ENCODE assay signal across 18 mouse cellular contexts in the genomic region with DNA sequence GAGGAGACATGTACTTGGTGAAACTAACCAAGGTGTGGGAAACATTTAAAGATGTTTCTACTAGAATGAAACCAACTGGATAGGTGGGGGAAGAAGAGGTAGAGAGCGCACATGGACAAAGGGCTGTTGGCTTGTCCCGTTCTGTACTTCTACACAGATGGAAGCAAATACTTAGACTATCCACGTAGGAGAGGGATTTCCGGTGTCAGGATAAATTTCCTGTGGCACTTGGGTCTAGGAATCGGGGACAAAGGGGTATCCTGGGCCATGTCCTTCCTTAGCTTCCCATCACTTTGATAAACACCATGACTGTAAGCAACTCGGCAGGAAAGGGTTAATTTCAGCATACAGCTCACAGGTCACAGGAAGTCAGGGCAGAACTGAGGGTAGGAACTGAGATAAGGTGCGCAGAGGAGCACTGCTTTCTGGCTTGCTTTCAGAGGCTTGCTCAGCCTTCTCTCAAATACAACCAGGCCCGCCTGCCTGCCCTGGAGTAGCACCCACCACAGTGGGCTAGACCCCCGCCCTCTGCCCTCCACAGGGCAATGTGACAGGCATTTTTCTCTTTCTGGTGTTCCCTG. TPM values are rescaled to one million over a fixed set of nuclear protein-coding genes. Genes with fewer than 3 reads are reported as not detected.
DNase-seq lines count a peak whose midpoint lies in the region; ATAC-seq lines count a peak whose summit lies in the region.
"Had no signal": no experiment of that assay in that cellular context is flagged by ENCODE, and none has a peak within 500 bp of the region (broad histone marks: within the 10 kb centered on the region; RNA-seq: fewer than 3 reads in every experiment).

No protein-coding gene starts in this region.

- no peak for DNase-seq in heart, adult 18-20 months
- no peak for DNase-seq in lung, postnatal 14 days
- no peak for DNase-seq in liver, embryonic 11.5 days (ENCODE audit: low spot score)
- DNase-seq in lung, postnatal 36 days: peak; percentile 23
- DNase-seq in gastrocnemius, postnatal 10 days: no peak
- DNase-seq: cerebellum, adult 9-10 months; kidney, postnatal 4 days; layer of hippocampus, postnatal 36 days had no signal

- peaks cover 3% of the 10 kb centered on the region; the same call in 1 of the 2 replicates for H3K36me3 ChIP-seq in heart, embryonic 14.5 days (ENCODE audit: control insufficient read depth, insufficient read depth, low read length)
- peaks cover 2% of the 10 kb centered on the region for H3K36me3 ChIP-seq in lung, embryonic 16.5 days (ENCODE audit: control insufficient read depth, insufficient read depth, low read length)
- H3K36me3 ChIP-seq in liver, embryonic 11.5 days (ENCODE audit: control insufficient read depth, insufficient read depth, low read length): no peaks in the 10 kb centered on the region; the same call in 1 of the 2 replicates

- H3K4me2 ChIP-seq in heart, embryonic 14.5 days (ENCODE audit: low read length): 0 out of 2 replicates have a peak overlapping the region, but pooled peaks have one; percentile 16
- H3K4me2 ChIP-seq in lung, embryonic 16.5 days (ENCODE audit: low read depth, low read length): no peak overlapping the region
- H3K4me2 ChIP-seq in liver, embryonic 11.5 days: peak overlapping the region; percentile 27; the same call in 1 of the 2 replicates
- H3K4me2 ChIP-seq: embryonic facial prominence, embryonic 13.5 days; forebrain, embryonic 12.5 days; limb, embryonic 13.5 days had no signal

- H3K27ac ChIP-seq in heart, embryonic 14.5 days (replicated peaks in 1 of 2; ENCODE audit: control insufficient read depth in 1 of 2, insufficient read depth in 1 of 2, low read depth in 2 of 2, low read length in 2 of 2): peak overlapping the region; percentile 21 to 56
- peak overlapping the region; percentile 23; the same call in 1 of the 2 replicates for H3K27ac ChIP-seq in lung, embryonic 16.5 days (ENCODE audit: low read length)
- H3K27ac ChIP-seq in liver, embryonic 11.5 days (ENCODE audit: low read depth, low read length): peak overlapping the region; percentile 50; the same call in 1 of the 2 replicates
- H3K27ac ChIP-seq: embryonic facial prominence, embryonic 13.5 days; forebrain, embryonic 12.5 days; limb, embryonic 13.5 days had no signal

- peak overlapping the region; percentile 23; the same call in 1 of the 2 replicates for H3K9ac ChIP-seq in heart, embryonic 14.5 days (ENCODE audit: low read length)
- no peak overlapping the region for H3K9ac ChIP-seq in lung, embryonic 16.5 days (ENCODE audit: low read length)
- no peak overlapping the region for H3K9ac ChIP-seq in liver, embryonic 11.5 days (ENCODE audit: low read depth, low read length)
- H3K9ac ChIP-seq: embryonic facial prominence, embryonic 13.5 days; forebrain, embryonic 12.5 days; limb, embryonic 13.5 days had no signal

- 37% methylated on average over 9 of the region's 9 CpGs for WGBS in heart, embryonic 14.5 days
- WGBS in lung, embryonic 16.5 days: 45% methylated on average over 9 of the region's 9 CpGs
- WGBS in liver, embryonic 11.5 days: 30% methylated on average over 9 of the region's 9 CpGs

- ATAC-seq in heart, embryonic 14.5 days (ENCODE audit: insufficient number of reproducible peaks, insufficient read depth, low FRiP score, low read depth): peak; percentile 69
- ATAC-seq in lung, embryonic 16.5 days (ENCODE audit: low read depth): no peak
- ATAC-seq in liver, embryonic 11.5 days (replicated peaks; ENCODE audit: low FRiP score): peak; percentile 58; the same call in 1 of the 2 replicates
- ATAC-seq: activated CD4-positive, CD25-positive, alpha-beta regulatory T cell, adult 4 months; intestine, postnatal 0 days had no signal

- H3K27me3 ChIP-seq in heart, embryonic 14.5 days (ENCODE audit: control insufficient read depth, insufficient read depth, low read length): no peaks in the 10 kb centered on the region
- H3K27me3 ChIP-seq in lung, embryonic 16.5 days (ENCODE audit: control insufficient read depth, insufficient read depth, low read depth, low read length): no peaks in the 10 kb centered on the region
- no peaks in the 10 kb centered on the region for H3K27me3 ChIP-seq in liver, embryonic 11.5 days (replicated peaks; ENCODE audit: control insufficient read depth, insufficient read depth, low read length)
- H3K27me3 ChIP-seq: embryonic facial prominence, embryonic 13.5 days; forebrain, embryonic 12.5 days; limb, embryonic 13.5 days had no signal

- H3K4me1 ChIP-seq in heart, embryonic 14.5 days (ENCODE audit: control insufficient read depth in 2 of 2, insufficient read depth in 2 of 2, low read length in 2 of 2): peaks cover 10 to 20% of the 10 kb centered on the region in 2 experiments
- no peaks in the 10 kb centered on the region; the same call in 1 of the 2 replicates for H3K4me1 ChIP-seq in lung, embryonic 16.5 days (replicated peaks; ENCODE audit: control insufficient read depth, insufficient read depth, low read length)
- H3K4me1 ChIP-seq in liver, embryonic 11.5 days (replicated peaks; ENCODE audit: control insufficient read depth, insufficient read depth, low read length): peaks cover 9% of the 10 kb centered on the region
- H3K4me1 ChIP-seq: forebrain, embryonic 12.5 days had no signal

- H3K4me3 ChIP-seq in heart, embryonic 14.5 days (ENCODE audit: control insufficient read depth in 1 of 2, insufficient read depth in 1 of 2, low read depth in 1 of 2, low read length in 2 of 2): no peak overlapping the region
- no peak overlapping the region for H3K4me3 ChIP-seq in lung, embryonic 16.5 days (ENCODE audit: low read length)
- H3K4me3 ChIP-seq in liver, embryonic 11.5 days (ENCODE audit: low read depth, low read length): no peak overlapping the region
- H3K4me3 ChIP-seq: embryonic facial prominence, embryonic 13.5 days; forebrain, embryonic 12.5 days; limb, embryonic 13.5 days had no signal

- no peaks in the 10 kb centered on the region for H3K9me3 ChIP-seq in heart, embryonic 14.5 days (ENCODE audit: control insufficient read depth, low read length)
- no peaks in the 10 kb centered on the region for H3K9me3 ChIP-seq in lung, embryonic 16.5 days (ENCODE audit: control insufficient read depth, low read length)
- H3K9me3 ChIP-seq in liver, embryonic 11.5 days (ENCODE audit: control insufficient read depth, low read length): no peaks in the 10 kb centered on the region
- H3K9me3 ChIP-seq: embryonic facial prominence, embryonic 13.5 days; forebrain, embryonic 12.5 days; limb, embryonic 13.5 days had no signal

RNA-seq across cellular contexts. Expression of gene Stoml3, which starts 1.4 kb away (rescaled TPM):
- 0.11 TPM in 1 of 2 replicates, not detected in the other for polyA plus RNA-seq in heart, embryonic 14.5 days (2014; fragmentation: Nextera tagmentation; extraction: Ambion mirVana)
- not detected for total RNA-seq in heart, adult 18-20 months (2021)
- polyA plus RNA-seq in lung, embryonic 16.5 days (2015; fragmentation: Nextera tagmentation; extraction: Ambion mirVana): not detected in 2 replicates
- polyA plus RNA-seq in liver, embryonic 11.5 days (2014; fragmentation: Nextera tagmentation; extraction: Ambion mirVana): not detected in 2 replicates
- not detected for total RNA-seq in gastrocnemius, postnatal 10 days (2021)
- total RNA-seq: heart, adult 8-10 months had no signal
- polyA plus RNA-seq: activated CD4-positive, CD25-positive, alpha-beta regulatory T cell, adult 4 months; brain, embryonic 14.5 days; embryonic facial prominence, embryonic 13.5 days; forebrain, embryonic 12.5 days; intestine, postnatal 0 days; spleen, adult 2 months had no signal

RNA-seq across cellular contexts. Expression of gene Proser1, which starts 23.6 kb away (rescaled TPM):
- polyA plus RNA-seq in heart, embryonic 14.5 days (2014; fragmentation: Nextera tagmentation; extraction: Ambion mirVana): 11.4 and 13.3 TPM in 2 replicates
- 1 to 10 TPM; 5.8 to 7.4 TPM for total RNA-seq in heart, adult 18-20 months (2021)
- 16.2 and 17.1 TPM in 2 replicates for polyA plus RNA-seq in lung, embryonic 16.5 days (2015; fragmentation: Nextera tagmentation; extraction: Ambion mirVana)
- 15.0 and 17.9 TPM in 2 replicates for polyA plus RNA-seq in liver, embryonic 11.5 days (2014; fragmentation: Nextera tagmentation; extraction: Ambion mirVana)
- total RNA-seq in gastrocnemius, postnatal 10 days (2021): 10 to 100 TPM in 1 of 2 experiments, 1 to 10 TPM in 1; 9.6 to 11.9 TPM

RNA-seq across cellular contexts. Expression of gene Nhlrc3, which starts 24.0 kb away (rescaled TPM):
- polyA plus RNA-seq in heart, embryonic 14.5 days (2014; fragmentation: Nextera tagmentation; extraction: Ambion mirVana): 7.0 and 7.7 TPM in 2 replicates
- 1 to 10 TPM; 4.5 to 4.8 TPM for total RNA-seq in heart, adult 18-20 months (2021)
- 8.1 and 8.9 TPM in 2 replicates for polyA plus RNA-seq in lung, embryonic 16.5 days (2015; fragmentation: Nextera tagmentation; extraction: Ambion mirVana)
- polyA plus RNA-seq in liver, embryonic 11.5 days (2014; fragmentation: Nextera tagmentation; extraction: Ambion mirVana): 6.8 and 9.5 TPM in 2 replicates
- total RNA-seq in gastrocnemius, postnatal 10 days (2021): 1 to 10 TPM; 4.1 to 5.2 TPM
